Mouse (Mus musculus) forebrain, postnatal 0 days (tissue): ENCODE results near the gene Zc3hav1l. TPM values are rescaled to one million over a fixed set of nuclear protein-coding genes. Genes with fewer than 3 reads are reported as not detected.
A peak's percentile ranks its signal among the peaks of the same experiment; 100 is the strongest.

ENCODE experiments used
- ATAC-seq: fragments of 200-750 bp; cut with Nextera tagmentation; 2 replicates; pipeline ENCODE4 v1.8.0; 2017; ENCODE audit warnings: mild to moderate bottlenecking, moderate library complexity
- DNase-seq: peaks from one replicate; pipeline ENCODE4 v3.0.0-alpha.2; 2015
- H3K27ac ChIP-seq: fragments of 300-500 bp; sonication (generic); 2 replicates; pipeline ENCODE4 v1.5.1; 2014; ENCODE audit warnings: low read depth, mild to moderate bottlenecking, antibody characterized with exemption, low read length, moderate library complexity, mixed read lengths
- H3K27me3 ChIP-seq: fragments of 300-500 bp; sonication (generic); 2 replicates; pipeline ENCODE4 v1.6.1; 2014; ENCODE audit warnings: mild to moderate bottlenecking, low read length, mixed read lengths; ENCODE audit not compliant: insufficient read depth
- H3K36me3 ChIP-seq: fragments of 300-500 bp; sonication (generic); 2 replicates; pipeline ENCODE4 v1.6.1; 2014; ENCODE audit warnings: mild to moderate bottlenecking, moderate library complexity; ENCODE audit not compliant: insufficient read depth
- H3K4me1 ChIP-seq: fragments of 300-500 bp; sonication (generic); 2 replicates; pipeline ENCODE4 v1.6.1; 2014; ENCODE audit warnings: antibody characterized with exemption; ENCODE audit not compliant: insufficient read depth
- H3K4me2 ChIP-seq: fragments of 300-500 bp; sonication (generic); 2 replicates; pipeline ENCODE4 v1.6.1; 2014; ENCODE audit warnings: low read depth, mild to moderate bottlenecking, moderate library complexity
- H3K4me3 ChIP-seq: fragments of 300-500 bp; sonication (generic); 2 replicates; pipeline ENCODE4 v1.5.1; 2014; ENCODE audit warnings: low read depth, low read length, mixed read lengths
- H3K9ac ChIP-seq: fragments of 300-500 bp; sonication (generic); 2 replicates; pipeline ENCODE4 v1.6.1; 2014; ENCODE audit warnings: mild to moderate bottlenecking
- H3K9me3 ChIP-seq: fragments of 300-500 bp; sonication (generic); 2 replicates; pipeline ENCODE4 v1.6.1; 2016; ENCODE audit warnings: low read length
- CTCF ChIP-seq: sonication (generic); IDR thresholded peaks from 2 replicates; pipeline ENCODE4 v1.5.1; 2016; ENCODE audit warnings: antibody characterized with exemption, control low read depth, low read depth
- WGBS: fragments of 180-500 bp; shearing (Covaris S2); extraction: QIAGEN DNeasy Blood & Tissue Kit; methylation state at CpG from one replicate; pipeline ENCODE4 v1.1.7; 2014; 5-methylcytosine and 5-hydroxymethylcytosine counted together
- polyA plus RNA-seq: library from polyadenylated mRNA; unstranded; fragments of >200 nt; fragmentation: Nextera tagmentation; extraction: Ambion mirVana; gene quantifications from 2 replicates; pipeline ENCODE4 v1.2.1, GENCODE M21; 2015
- total RNA-seq: library from RNA; depleted of rRNA; stranded (reverse); fragments of >200 nt; gene quantifications from 2 replicates; pipeline ENCODE4 v1.2.3, GENCODE M21; 2014; rRNA removed

Gene Zc3hav1l
- total and polyA plus RNA-seq, 2 experiments from 2014 or later = 2.9 to 8.4 TPM

- TF ChIP-seq CTCF = no peak
- no peak overlapping the region for H3K9ac ChIP-seq
- no peak for DNase-seq
These were observed 54.9 kb downstream of the Zc3hav1l start for GRCm38 (mm10) chr6:38244167-38244566.

GRCm38 (mm10) chr6:38242833-38243232 is 56.2 kb downstream of the Zc3hav1l start:
- Histone ChIP-seq H3K9me3 (no peaks in the 10 kb centered on the region), H3K27ac (no peak overlapping the region), H3K9ac (no peak overlapping the region), H3K4me1 (0 out of 2 replicates have a peak, but pooled peaks cover 9% of the 10 kb centered on the region), H3K4me3 (no peak overlapping the region), H3K27me3 (no peaks in the 10 kb centered on the region), H3K36me3 (no peaks in the 10 kb centered on the region), H3K4me2 (no peak overlapping the region)
- WGBS = 39% methylated on average over 5 of the region's 5 CpGs
- no peak for DNase-seq
- TF ChIP-seq CTCF = no peak
- ATAC-seq = no peak

More at GRCm38 (mm10) chr6:38244167-38244566, 54.9 kb downstream of the Zc3hav1l start:
- no peak for ATAC-seq
- H3K9me3 ChIP-seq = no peaks in the 10 kb centered on the region
- WGBS = 69% methylated on average over 3 of the region's 3 CpGs
- H3K27me3 ChIP-seq = no peaks in the 10 kb centered on the region
- H3K4me2 ChIP-seq = no peak overlapping the region
- no peak overlapping the region for H3K27ac ChIP-seq
- H3K36me3 ChIP-seq = no peaks in the 10 kb centered on the region
- no peak overlapping the region for H3K4me3 ChIP-seq
- 0 out of 2 replicates have a peak, but pooled peaks cover 11% of the 10 kb centered on the region for H3K4me1 ChIP-seq

GRCm38 (mm10) chr6:38242295-38242830 is 56.7 kb downstream of the Zc3hav1l start:
- Histone ChIP-seq H3K36me3 (no peaks in the 10 kb centered on the region), H3K4me3 (no peak overlapping the region), H3K9me3 (no peaks in the 10 kb centered on the region), H3K9ac (no peak overlapping the region), H3K4me1 (0 out of 2 replicates have a peak, but pooled peaks cover 9% of the 10 kb centered on the region), H3K27me3 (no peaks in the 10 kb centered on the region), H3K27ac (no peak overlapping the region), H3K4me2 (no peak overlapping the region)
- 42% methylated on average over 8 of the region's 8 CpGs for WGBS
- DNase-seq = no peak
- no peak for ATAC-seq
- no peak for TF ChIP-seq CTCF

- Histone ChIP-seq H3K4me1 (0 out of 2 replicates have a peak, but pooled peaks cover 9% of the 10 kb centered on the region), H3K4me2 (no peak overlapping the region), H3K4me3 (no peak overlapping the region), H3K9ac (no peak overlapping the region), H3K27ac (no peak overlapping the region), H3K36me3 (no peaks in the 10 kb centered on the region), H3K9me3 (no peaks in the 10 kb centered on the region), H3K27me3 (no peaks in the 10 kb centered on the region)
- no peak for TF ChIP-seq CTCF
- WGBS = 77% methylated on average over 4 of the region's 4 CpGs
- ATAC-seq (no peak), DNase-seq (no peak)
These were observed 57.6 kb downstream of the Zc3hav1l start for GRCm38 (mm10) chr6:38241508-38241907.

GRCm38 (mm10) chr6:38240618-38241017 is 58.4 kb downstream of the Zc3hav1l start:
- Histone ChIP-seq H3K4me3 (no peak overlapping the region), H3K9me3 (no peaks in the 10 kb centered on the region), H3K9ac (no peak overlapping the region), H3K4me1 (0 out of 2 replicates have a peak, but pooled peaks cover 9% of the 10 kb centered on the region), H3K27me3 (no peaks in the 10 kb centered on the region), H3K4me2 (no peak overlapping the region), H3K27ac (no peak overlapping the region), H3K36me3 (no peaks in the 10 kb centered on the region)
- peak; percentile 34 for DNase-seq
- 51% methylated on average over 5 of the region's 5 CpGs for WGBS
- ATAC-seq = peak; percentile 81
- no peak for TF ChIP-seq CTCF

GRCm38 (mm10) chr6:38238382-38238781 is 60.7 kb downstream of the Zc3hav1l start:
- H3K4me2 ChIP-seq = no peak overlapping the region
- 68% methylated on average over 4 of the region's 4 CpGs for WGBS
- H3K27ac ChIP-seq = no peak overlapping the region
- TF ChIP-seq CTCF = no peak
- no peak overlapping the region for H3K4me3 ChIP-seq
- no peaks in the 10 kb centered on the region for H3K36me3 ChIP-seq
- H3K4me1 ChIP-seq = 0 out of 2 replicates have a peak, but pooled peaks cover 5% of the 10 kb centered on the region
- no peak for DNase-seq
- no peaks in the 10 kb centered on the region for H3K27me3 ChIP-seq
- ATAC-seq = no peak
- H3K9ac ChIP-seq = no peak overlapping the region
- no peaks in the 10 kb centered on the region for H3K9me3 ChIP-seq

Other genes with a start within 250 kb of the Zc3hav1l start
- not detected in 2 replicates for gene Tmem213, start 190.0 kb downstream of the Zc3hav1l start, total RNA-seq
- not detected in 2 replicates for gene Tmem213, start 190.0 kb downstream of the Zc3hav1l start, polyA plus RNA-seq
- gene Atp6v0a4, start 174.7 kb downstream of the Zc3hav1l start, total RNA-seq = 0.33 and 2.6 TPM in 2 replicates
- gene Atp6v0a4, start 174.7 kb downstream of the Zc3hav1l start, polyA plus RNA-seq = 0.14 and 0.15 TPM in 2 replicates
- gene D630045J12Rik, start 45.2 kb downstream of the Zc3hav1l start, total RNA-seq = 33.7 and 38.7 TPM in 2 replicates
- 7.7 and 11.4 TPM in 2 replicates for gene D630045J12Rik, start 45.2 kb downstream of the Zc3hav1l start, polyA plus RNA-seq
- gene Zc3hav1, start 55.3 kb upstream of the Zc3hav1l start, total RNA-seq = 2.2 and 5.7 TPM in 2 replicates
- gene Zc3hav1, start 55.3 kb upstream of the Zc3hav1l start, polyA plus RNA-seq = 1.6 and 2.0 TPM in 2 replicates
- 9.1 and 10.1 TPM in 2 replicates for gene Ttc26, start 82.2 kb upstream of the Zc3hav1l start, total RNA-seq
- 2.2 and 4.0 TPM in 2 replicates for gene Ttc26, start 82.2 kb upstream of the Zc3hav1l start, polyA plus RNA-seq
- 21.1 and 30.0 TPM in 2 replicates for gene Ubn2, start 134.7 kb upstream of the Zc3hav1l start, total RNA-seq
- 5.0 and 8.8 TPM in 2 replicates for gene Ubn2, start 134.7 kb upstream of the Zc3hav1l start, polyA plus RNA-seq
- gene Fmc1, start 234.2 kb upstream of the Zc3hav1l start, total RNA-seq = 65.3 and 65.8 TPM in 2 replicates
- gene Fmc1, start 234.2 kb upstream of the Zc3hav1l start, polyA plus RNA-seq = 180 and 203 TPM in 2 replicates